Mouse (Mus musculus) ES-E14 (cell line): Measurements from ENCODE around the gene Med18. TPM values are rescaled to one million over a fixed set of nuclear protein-coding genes. Genes with fewer than 3 reads are reported as not detected.

ENCODE experiments used
- DNase-seq: peaks from one replicate; pipeline ENCODE4 v3.0.0-alpha.2; 2013; ENCODE audit warnings: low read depth, low spot score
- H3K27ac ChIP-seq: 2 replicates; pipeline ENCODE4 v1.5.1; 2012; ENCODE audit warnings: low read depth, mild to moderate bottlenecking, low read length, moderate library complexity, mixed read lengths; ENCODE audit not compliant: poor library complexity, insufficient read depth, severe bottlenecking
- H3K36me3 ChIP-seq: 2 replicates; pipeline ENCODE4 v1.6.1; 2012; ENCODE audit warnings: mild to moderate bottlenecking, low read length, moderate library complexity, mixed read lengths; ENCODE audit not compliant: control insufficient read depth, poor library complexity, insufficient read depth, severe bottlenecking
- H3K4me1 ChIP-seq, 2 experiments: fragments of 150-350 bp in 1 of 2; sonication (generic) in 1 of 2; 2 replicates each; pipeline ENCODE4 v1.6.1; 2012; ENCODE audit warnings: low read length in 2 of 2, mild to moderate bottlenecking in 1 of 2, mixed read lengths in 1 of 2; ENCODE audit not compliant: control insufficient read depth in 2 of 2, insufficient read depth in 2 of 2, poor library complexity in 1 of 2
- H3K4me3 ChIP-seq, 2 experiments: fragments of 150-350 bp in 1 of 2; sonication (generic) in 1 of 2; 2 replicates each; pipeline ENCODE4 v1.5.1; 2012; ENCODE audit warnings: low read length in 2 of 2, low read depth in 1 of 2, mild to moderate bottlenecking in 1 of 2, mixed read lengths in 1 of 2; ENCODE audit not compliant: insufficient read depth in 1 of 2, poor library complexity in 1 of 2, severe bottlenecking in 1 of 2
- H3K9ac ChIP-seq: 2 replicates; pipeline ENCODE4 v1.6.1; 2012; ENCODE audit warnings: low read depth, mild to moderate bottlenecking, low read length, mixed read lengths; ENCODE audit not compliant: poor library complexity, insufficient read depth, severe bottlenecking
- H3K9me3 ChIP-seq: fragments of 150-350 bp; sonication (generic); 2 replicates; pipeline ENCODE4 v1.6.1; 2012; ENCODE audit warnings: low read depth, mild to moderate bottlenecking, low read length; ENCODE audit not compliant: control insufficient read depth, insufficient read depth
- CHD2 ChIP-seq: IDR thresholded peaks from 2 replicates; pipeline ENCODE4 v1.6.1; 2014; ENCODE audit warnings: mild to moderate bottlenecking, low read depth, low read length, inconsistent platforms
- HCFC1 ChIP-seq: IDR thresholded peaks from 2 replicates; pipeline ENCODE4 v1.6.1; 2012; ENCODE audit warnings: low read length, inconsistent platforms, borderline replicate concordance; ENCODE audit not compliant: insufficient read depth
- MAFK ChIP-seq: IDR thresholded peaks from 2 replicates; pipeline ENCODE4 v1.6.1; 2014; ENCODE audit warnings: mild to moderate bottlenecking, low read depth, low read length, inconsistent platforms; ENCODE audit not compliant: insufficient read depth
- ZC3H11A ChIP-seq: IDR thresholded peaks from 2 replicates; pipeline ENCODE4 v1.6.1; 2012; ENCODE audit warnings: low read depth, mild to moderate bottlenecking, inconsistent platforms, low read length, borderline replicate concordance
- ZNF384 ChIP-seq: IDR thresholded peaks from 2 replicates; pipeline ENCODE4 v1.6.1; 2012; ENCODE audit warnings: low read depth, low read length, inconsistent platforms
- in situ Hi-C, 2 experiments: fragments of 600-800 bp; cut with MboI; formaldehyde crosslinking; loops; one replicate each; pipeline ENCODE4 v1.15.1; 2025; ENCODE audit warnings: low sequenced_read_pairs in 2 of 2, inconsistent platforms in 1 of 2; ENCODE audit not compliant: unreplicated experiment in 2 of 2
- total RNA-seq: library from RNA; depleted of rRNA; stranded (reverse); fragments of 300-350 nt; gene quantifications from 2 replicates; pipeline ENCODE4 v1.2.3, GENCODE M21; 2012

Gene Med18
- total RNA-seq, 1 experiment: 32.8 TPM

DNA sequence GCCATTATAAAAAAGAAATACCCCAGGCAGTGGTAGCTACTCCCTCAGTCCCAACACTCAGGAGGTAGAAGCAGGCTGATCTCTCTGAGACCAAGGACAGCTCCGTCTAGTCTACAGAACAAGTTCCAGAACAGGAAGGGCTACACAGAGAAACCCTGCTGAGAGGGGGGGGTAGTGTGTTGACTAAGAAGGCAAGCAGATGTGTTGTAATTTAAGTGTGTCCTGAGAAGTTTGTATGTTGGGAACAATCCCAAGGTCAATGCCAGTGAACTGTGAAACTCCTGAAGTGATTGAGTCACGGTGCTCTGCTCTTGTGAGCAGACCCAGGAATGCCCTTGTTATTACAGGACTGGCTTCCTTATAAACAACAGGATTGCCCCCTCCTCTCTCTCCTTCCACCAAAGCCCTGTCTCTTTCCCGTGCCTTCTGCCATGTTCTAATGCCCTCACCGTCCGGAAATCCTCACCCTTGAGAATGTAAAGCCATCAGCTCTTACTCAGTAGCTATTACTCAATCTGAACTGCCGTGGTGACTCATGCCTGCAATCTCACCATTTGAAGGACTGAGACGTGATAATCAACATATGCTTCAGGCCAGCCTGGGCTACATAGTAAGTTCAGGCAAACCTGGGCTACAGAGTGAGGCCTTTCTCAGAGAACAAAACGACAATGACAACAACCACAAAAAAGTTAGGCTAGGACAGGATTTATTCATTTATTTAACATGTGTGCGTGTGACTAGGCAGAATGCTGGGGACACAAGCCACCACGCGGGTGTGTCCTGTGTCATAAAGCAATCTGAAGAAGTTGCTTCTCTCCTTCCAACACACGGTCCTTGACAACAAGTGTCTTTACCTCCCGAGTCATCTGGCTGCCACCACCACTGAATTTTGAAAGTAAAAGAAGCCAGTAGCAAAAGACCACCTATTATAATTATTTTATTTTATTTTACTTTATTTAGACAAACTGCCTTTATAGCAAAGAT is 12.5 kb upstream of the Med18 start:
- H3K4me1 ChIP-seq: peaks cover 0 to 10% of the 10 kb centered on the region in 2 experiments; a peak in 1 of 4 replicates
- no peak for TF ChIP-seq CHD2
- no peak for TF ChIP-seq ZNF384
- no peak for DNase-seq
- H3K36me3 ChIP-seq: no peaks in the 10 kb centered on the region
- no peak overlapping the region for H3K27ac ChIP-seq
- no peaks in the 10 kb centered on the region for H3K9me3 ChIP-seq
- in situ Hi-C loops: no loop called here
- no peak overlapping the region for H3K9ac ChIP-seq
- H3K4me3 ChIP-seq: no peak overlapping the region

DNA sequence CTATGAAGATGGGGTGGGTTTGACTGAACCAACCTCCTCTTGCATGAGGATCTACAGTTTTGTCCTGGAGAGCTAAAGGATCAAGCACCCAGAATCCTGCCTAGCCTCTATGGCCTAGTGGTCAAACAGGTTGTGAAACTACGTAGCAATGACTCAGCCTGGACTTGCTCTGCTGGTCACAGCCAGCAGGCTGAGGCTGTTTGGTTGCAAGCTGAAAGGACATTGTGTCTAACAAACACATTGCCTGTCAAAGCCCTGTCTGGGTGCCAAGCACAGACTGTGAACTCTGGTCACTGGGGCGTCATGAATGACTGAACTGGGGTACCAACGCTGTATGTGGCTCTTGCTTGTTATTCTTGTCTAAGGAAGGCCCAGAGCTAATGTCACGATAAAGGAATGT is 10.9 kb upstream of the Med18 start:
- TF ChIP-seq HCFC1 (no peak), ZNF384 (no peak), MAFK (no peak), ZC3H11A (no peak), CHD2 (no peak)
- Histone ChIP-seq H3K9ac (no peak overlapping the region), H3K27ac (no peak overlapping the region), H3K4me1 (peaks cover 0 to 10% of the 10 kb centered on the region in 2 experiments; a peak in 1 of 4 replicates), H3K9me3 (no peaks in the 10 kb centered on the region), H3K36me3 (no peaks in the 10 kb centered on the region), H3K4me3 (no peak overlapping the region)
- in situ Hi-C loops: no loop called here
- DNase-seq: no peak

DNA sequence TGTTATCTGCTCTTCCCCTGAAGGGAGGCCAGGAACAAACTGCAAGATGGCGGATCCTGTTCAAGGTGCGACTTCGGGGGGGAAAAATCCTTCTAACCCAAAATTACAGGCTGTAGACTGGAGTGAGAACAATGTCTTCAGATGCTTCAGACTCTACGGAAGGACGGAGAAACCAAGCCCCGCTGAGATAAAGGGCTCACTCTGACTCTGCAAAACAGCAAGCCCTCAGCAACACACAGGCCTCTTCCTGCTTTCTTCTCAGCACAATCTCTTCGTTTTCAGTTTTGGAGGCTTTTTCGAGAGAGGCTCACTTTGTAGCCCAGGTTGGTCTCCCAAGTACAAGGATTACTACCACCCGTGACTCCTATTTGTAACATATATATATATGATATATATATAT is 9.7 kb upstream of the Med18 start:
- H3K9ac ChIP-seq: no peak overlapping the region
- TF ChIP-seq CHD2: no peak
- H3K27ac ChIP-seq: no peak overlapping the region
- H3K36me3 ChIP-seq: no peaks in the 10 kb centered on the region
- H3K4me1 ChIP-seq: peaks cover 0 to 8% of the 10 kb centered on the region in 2 experiments; a peak in 1 of 4 replicates
- no peak overlapping the region for H3K4me3 ChIP-seq
- DNase-seq: no peak
- no peaks in the 10 kb centered on the region for H3K9me3 ChIP-seq
- in situ Hi-C loops: no loop called here

DNA sequence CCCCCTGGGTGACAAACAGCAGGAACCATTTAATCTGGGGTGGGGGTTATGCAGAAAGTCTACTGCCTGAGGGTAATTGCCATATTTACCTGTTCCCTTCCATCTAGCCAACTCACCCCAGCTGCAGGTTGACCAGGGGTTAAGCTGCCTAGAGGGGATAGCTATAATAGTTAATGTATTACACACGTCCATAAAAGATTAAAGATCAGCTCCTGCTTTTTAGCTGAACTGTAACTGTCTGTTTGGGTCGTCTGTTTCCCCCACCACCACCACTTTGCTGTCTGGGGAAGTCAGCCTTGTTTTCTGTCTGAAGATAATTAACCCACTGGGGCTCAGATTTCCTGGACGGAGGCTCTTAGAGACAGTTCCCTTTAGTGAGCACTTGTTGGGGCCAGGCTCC is 6.2 kb upstream of the Med18 start:
- no peaks in the 10 kb centered on the region for H3K9me3 ChIP-seq
- DNase-seq: no peak
- H3K27ac ChIP-seq: no peak overlapping the region
- H3K36me3 ChIP-seq: no peaks in the 10 kb centered on the region
- 0 out of 4 replicates have a peak, but pooled peaks cover 0 to 4% of the 10 kb centered on the region in 2 experiments for H3K4me1 ChIP-seq
- no peak overlapping the region for H3K4me3 ChIP-seq
- TF ChIP-seq CHD2 (no peak), ZC3H11A (no peak), HCFC1 (no peak), ZNF384 (no peak)
- in situ Hi-C loops: no loop called here
- H3K9ac ChIP-seq: no peak overlapping the region

DNA sequence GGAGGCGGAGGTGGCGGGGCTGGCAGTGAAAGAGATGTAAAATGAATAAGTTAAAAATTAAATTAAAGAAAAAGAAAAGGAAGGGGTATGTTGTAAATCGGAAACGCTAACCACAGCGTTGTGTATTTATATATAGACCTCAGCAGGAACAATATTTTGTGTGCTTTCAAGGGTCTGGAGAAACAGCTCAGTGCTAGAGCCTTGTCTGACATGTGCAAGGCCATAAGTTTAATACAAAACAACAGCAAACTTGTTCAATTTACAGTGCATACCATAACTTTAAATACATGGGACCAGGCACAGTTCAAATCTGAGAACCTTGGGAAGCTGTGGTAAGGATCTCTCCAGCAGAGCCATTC is 513 bp upstream of the Med18 start:
- H3K27ac ChIP-seq: no peak overlapping the region
- H3K36me3 ChIP-seq: peaks cover 12% of the 10 kb centered on the region
- peaks cover 8 to 13% of the 10 kb centered on the region in 2 experiments; a peak in 3 of 4 replicates for H3K4me1 ChIP-seq
- H3K9ac ChIP-seq: peak overlapping the region; percentile 35; the same call in 1 of the 2 replicates
- no peak for DNase-seq
- no peak for TF ChIP-seq ZC3H11A
- TF ChIP-seq CHD2: no peak
- TF ChIP-seq ZNF384: no peak
- TF ChIP-seq MAFK: no peak
- no peak for TF ChIP-seq HCFC1
- peak overlapping the region; percentile 92 to 94; a peak in 3 of 4 replicates for H3K4me3 ChIP-seq
- H3K9me3 ChIP-seq: no peaks in the 10 kb centered on the region
- in situ Hi-C loops: no loop called here
